Mouse (Mus musculus): ENCODE measurements around the gene Mgat5b. TPM values are rescaled to one million over a fixed set of nuclear protein-coding genes. Genes with fewer than 3 reads are reported as not detected.

Mgat5b gene
- polyA plus RNA-seq, 1 experiment: 95.1 TPM

GRCm38 (mm10) chr11:116920746-116921145, 2.1 kb downstream of the Mgat5b start:
- no peak for TF ChIP-seq CTCF (IDR thresholded peaks at IDR 0.05; ENCODE audit: borderline replicate concordance, extremely low read depth, insufficient read depth, insufficient read length)
- TF ChIP-seq POLR2A (IDR thresholded peaks at IDR 0.05; ENCODE audit: borderline replicate concordance, extremely low read depth, insufficient read depth, insufficient read length, poor library complexity, severe bottlenecking): no peak
- DNase-seq (ENCODE audit: low read depth): peak; percentile 32

DNA sequence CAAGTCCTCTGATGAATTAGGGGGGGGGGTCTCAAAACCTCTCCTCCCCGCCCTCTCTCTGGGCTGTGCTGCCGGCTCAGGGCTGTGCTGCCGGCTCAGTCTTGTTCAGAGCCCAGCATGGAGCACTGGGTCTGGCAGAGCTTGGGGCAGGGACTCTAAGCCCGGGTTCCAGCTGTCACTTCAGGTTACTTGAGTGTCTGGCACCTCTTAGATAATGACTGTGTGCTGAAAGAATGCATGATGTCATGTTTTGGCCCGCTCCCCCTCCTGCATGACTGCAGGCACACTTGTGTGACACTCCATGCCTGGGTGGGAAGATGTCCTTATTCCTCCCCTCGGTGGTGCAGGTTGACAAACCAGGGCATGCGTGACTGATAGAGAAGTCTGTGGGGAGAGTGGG, 3.4 kb downstream of the Mgat5b start:
- peak; percentile 94 for DNase-seq (ENCODE audit: low read depth)
- TF ChIP-seq POLR2A (IDR thresholded peaks at IDR 0.05; ENCODE audit: borderline replicate concordance, extremely low read depth, insufficient read depth, insufficient read length, poor library complexity, severe bottlenecking): no peak
- TF ChIP-seq CTCF (IDR thresholded peaks at IDR 0.05; ENCODE audit: borderline replicate concordance, extremely low read depth, insufficient read depth, insufficient read length): no peak

DNA sequence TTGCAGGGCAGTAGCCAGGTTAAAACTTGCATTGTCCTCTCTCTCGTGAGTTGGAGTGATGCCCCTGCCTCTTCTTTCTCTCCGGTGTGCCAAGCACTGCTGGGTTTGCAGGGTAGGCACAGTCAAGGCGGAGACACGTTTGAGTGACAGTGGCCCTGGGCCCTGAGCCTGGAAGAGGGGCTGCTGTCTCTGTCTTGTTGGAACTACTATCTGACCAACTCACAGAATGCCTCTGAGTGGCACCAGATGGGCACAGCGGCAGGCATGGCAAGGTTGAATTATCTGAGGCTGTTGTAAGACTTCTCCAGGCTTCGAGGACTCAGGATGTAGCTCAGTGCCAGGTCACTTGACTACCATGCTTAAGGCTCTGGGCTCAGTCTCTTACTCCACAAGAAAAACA, 9.4 kb downstream of the Mgat5b start:
- TF ChIP-seq POLR2A (IDR thresholded peaks at IDR 0.05; ENCODE audit: borderline replicate concordance, extremely low read depth, insufficient read depth, insufficient read length, poor library complexity, severe bottlenecking) (no peak), CTCF (IDR thresholded peaks at IDR 0.05; ENCODE audit: borderline replicate concordance, extremely low read depth, insufficient read depth, insufficient read length) (no peak)

GRCm38 (mm10) chr11:116934862-116935261, 16.2 kb downstream of the Mgat5b start:
- TF ChIP-seq CTCF (IDR thresholded peaks at IDR 0.05; ENCODE audit: borderline replicate concordance, extremely low read depth, insufficient read depth, insufficient read length) (no peak), POLR2A (IDR thresholded peaks at IDR 0.05; ENCODE audit: borderline replicate concordance, extremely low read depth, insufficient read depth, insufficient read length, poor library complexity, severe bottlenecking) (no peak)
- DNase-seq (ENCODE audit: low read depth): no peak

More for the DNA sequence above, 9.4 kb downstream of the Mgat5b start:
- DNase-seq (ENCODE audit: low read depth): no peak

- no peak for TF ChIP-seq CTCF (IDR thresholded peaks at IDR 0.05; ENCODE audit: borderline replicate concordance, extremely low read depth, insufficient read depth, insufficient read length)
- TF ChIP-seq POLR2A (IDR thresholded peaks at IDR 0.05; ENCODE audit: borderline replicate concordance, extremely low read depth, insufficient read depth, insufficient read length, poor library complexity, severe bottlenecking): no peak
- no peak for DNase-seq (ENCODE audit: low read depth)
Measured at GRCm38 (mm10) chr11:116935354-116935753, 16.7 kb downstream of the Mgat5b start.

GRCm38 (mm10) chr11:116935917-116936316, 17.3 kb downstream of the Mgat5b start:
- peak; percentile 60 for DNase-seq (ENCODE audit: low read depth)
- no peak for TF ChIP-seq POLR2A (IDR thresholded peaks at IDR 0.05; ENCODE audit: borderline replicate concordance, extremely low read depth, insufficient read depth, insufficient read length, poor library complexity, severe bottlenecking)
- no peak for TF ChIP-seq CTCF (IDR thresholded peaks at IDR 0.05; ENCODE audit: borderline replicate concordance, extremely low read depth, insufficient read depth, insufficient read length)

GRCm38 (mm10) chr11:116937141-116937540, 18.5 kb downstream of the Mgat5b start:
- no peak for DNase-seq (ENCODE audit: low read depth)
- TF ChIP-seq POLR2A (IDR thresholded peaks at IDR 0.05; ENCODE audit: borderline replicate concordance, extremely low read depth, insufficient read depth, insufficient read length, poor library complexity, severe bottlenecking) (no peak), CTCF (IDR thresholded peaks at IDR 0.05; ENCODE audit: borderline replicate concordance, extremely low read depth, insufficient read depth, insufficient read length) (no peak)

- peak; percentile 57 for DNase-seq (ENCODE audit: low read depth)
- TF ChIP-seq CTCF (IDR thresholded peaks at IDR 0.05; ENCODE audit: borderline replicate concordance, extremely low read depth, insufficient read depth, insufficient read length) (no peak), POLR2A (IDR thresholded peaks at IDR 0.05; ENCODE audit: borderline replicate concordance, extremely low read depth, insufficient read depth, insufficient read length, poor library complexity, severe bottlenecking) (no peak)
Measured at GRCm38 (mm10) chr11:116940088-116940855, 21.6 kb downstream of the Mgat5b start.

GRCm38 (mm10) chr11:116944346-116944745, 25.7 kb downstream of the Mgat5b start:
- DNase-seq (ENCODE audit: low read depth): peak; percentile 56
- TF ChIP-seq POLR2A (IDR thresholded peaks at IDR 0.05; ENCODE audit: borderline replicate concordance, extremely low read depth, insufficient read depth, insufficient read length, poor library complexity, severe bottlenecking): no peak
- TF ChIP-seq CTCF (IDR thresholded peaks at IDR 0.05; ENCODE audit: borderline replicate concordance, extremely low read depth, insufficient read depth, insufficient read length): no peak

- no peak for TF ChIP-seq CTCF (IDR thresholded peaks at IDR 0.05; ENCODE audit: borderline replicate concordance, extremely low read depth, insufficient read depth, insufficient read length)
- TF ChIP-seq POLR2A (IDR thresholded peaks at IDR 0.05; ENCODE audit: borderline replicate concordance, extremely low read depth, insufficient read depth, insufficient read length, poor library complexity, severe bottlenecking): no peak
- DNase-seq (ENCODE audit: low read depth): no peak
Measured at GRCm38 (mm10) chr11:116949832-116950231, 31.2 kb downstream of the Mgat5b start.

DNA sequence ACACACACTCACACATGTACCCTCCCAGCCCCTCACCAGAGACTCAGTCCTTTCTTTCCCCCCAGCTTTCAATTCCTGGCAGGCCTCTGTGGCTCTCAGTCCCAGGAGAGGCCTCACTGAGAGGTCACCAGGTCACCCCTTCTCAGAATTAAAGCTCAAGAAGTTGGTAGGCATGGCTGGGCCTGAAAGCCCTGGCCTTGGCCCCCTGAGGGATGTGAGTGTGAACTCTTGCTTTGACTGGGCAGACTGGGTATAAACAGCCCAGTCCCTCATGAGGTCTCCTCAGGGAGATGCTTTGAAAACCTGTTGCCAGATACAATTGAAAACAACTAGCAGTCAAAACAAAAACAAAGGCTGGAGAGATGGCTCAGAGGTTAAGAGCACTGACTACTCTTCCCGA, 32.8 kb downstream of the Mgat5b start:
- DNase-seq (ENCODE audit: low read depth): no peak
- TF ChIP-seq CTCF (IDR thresholded peaks at IDR 0.05; ENCODE audit: borderline replicate concordance, extremely low read depth, insufficient read depth, insufficient read length): no peak
- no peak for TF ChIP-seq POLR2A (IDR thresholded peaks at IDR 0.05; ENCODE audit: borderline replicate concordance, extremely low read depth, insufficient read depth, insufficient read length, poor library complexity, severe bottlenecking)
